Mouse (Mus musculus) intestine, postnatal 0 days (tissue): ENCODE measurements at regions not wholly inside any gene's neighbourhood (a gene's known extent, or its start where the extent isn't known, plus 50 kb on each side); places are given as distances from the start of the nearest gene placed in this dataset.

Experiments used
- ATAC-seq: fragments of 200-750 bp; cut with Nextera tagmentation; 2 replicates; pipeline ENCODE4 v1.8.0; 2017; ENCODE audit warnings: mild to moderate bottlenecking, moderate TSS enrichment, moderate library complexity
- H3K27ac ChIP-seq: fragments of 300-500 bp; sonication (generic); 2 replicates; pipeline ENCODE4 v1.5.1; 2014; ENCODE audit warnings: mild to moderate bottlenecking, low read depth, low read length, moderate library complexity
- H3K27me3 ChIP-seq: fragments of 300-500 bp; sonication (generic); replicated peaks from 2 replicates; pipeline ENCODE4 v1.6.1; 2014; ENCODE audit warnings: low read length, mixed read lengths; ENCODE audit not compliant: control insufficient read depth, insufficient read depth
- H3K36me3 ChIP-seq: fragments of 300-500 bp; sonication (generic); 2 replicates; pipeline ENCODE4 v1.6.1; 2014; ENCODE audit warnings: mild to moderate bottlenecking, moderate library complexity; ENCODE audit not compliant: control insufficient read depth, insufficient read depth
- H3K4me1 ChIP-seq: fragments of 300-500 bp; sonication (generic); replicated peaks from 2 replicates; pipeline ENCODE4 v1.6.1; 2014; ENCODE audit warnings: antibody characterized with exemption, low read length, mixed read lengths; ENCODE audit not compliant: control insufficient read depth, insufficient read depth
- H3K4me2 ChIP-seq: fragments of 300-500 bp; sonication (generic); replicated peaks from 2 replicates; pipeline ENCODE4 v1.6.1; 2014; ENCODE audit warnings: low read depth, mild to moderate bottlenecking, moderate library complexity
- H3K4me3 ChIP-seq: fragments of 300-500 bp; sonication (generic); 2 replicates; pipeline ENCODE4 v1.5.1; 2014; ENCODE audit warnings: low read depth, low read length
- H3K9ac ChIP-seq: fragments of 300-500 bp; sonication (generic); 2 replicates; pipeline ENCODE4 v1.6.1; 2014; ENCODE audit warnings: mild to moderate bottlenecking, low read depth, low read length
- H3K9me3 ChIP-seq: fragments of 300-500 bp; sonication (generic); 2 replicates; pipeline ENCODE4 v1.6.1; 2016; ENCODE audit warnings: mixed run types; ENCODE audit not compliant: control insufficient read depth
- CTCF ChIP-seq: sonication (generic); IDR thresholded peaks from 2 replicates; pipeline ENCODE4 v1.5.1; 2016; ENCODE audit warnings: low read depth, mild to moderate bottlenecking, control low read depth, antibody characterized with exemption, moderate library complexity
- WGBS: fragments of 180-500 bp; shearing (Covaris S2); extraction: QIAGEN DNeasy Blood & Tissue Kit; methylation state at CpG from one replicate; pipeline ENCODE4 v1.1.7; 2014; 5-methylcytosine and 5-hydroxymethylcytosine counted together

DNA sequence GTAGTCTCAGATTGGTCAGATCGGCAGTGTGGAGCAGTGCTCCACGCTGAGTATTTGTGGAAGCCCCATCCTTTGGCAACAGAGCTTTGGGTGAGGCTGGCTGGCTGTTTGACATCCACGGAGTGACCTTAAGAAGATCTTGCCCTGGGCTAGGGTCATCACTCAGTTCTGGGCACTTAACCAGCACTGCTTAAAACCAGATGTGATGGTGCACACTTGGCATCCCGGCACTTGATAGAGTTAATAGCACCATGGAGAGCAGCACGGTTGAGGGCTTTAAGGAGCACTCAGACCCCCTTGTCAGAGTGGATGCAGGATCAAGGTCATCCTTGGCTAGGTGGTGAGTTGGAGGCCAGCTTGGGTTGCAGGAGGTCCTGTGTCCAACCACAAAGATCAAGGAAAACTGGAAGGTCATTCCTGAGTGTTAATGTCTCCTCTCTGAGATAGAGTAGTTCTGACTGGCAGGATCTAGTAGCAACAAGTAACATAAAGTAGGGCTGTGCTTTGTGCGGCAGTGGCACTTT, 70.2 kb upstream of the Mrps10 start:
- no peaks in the 10 kb centered on the region for H3K27me3 ChIP-seq
- peaks cover 19% of the 10 kb centered on the region; the same call in 1 of the 2 replicates for H3K4me1 ChIP-seq
- TF ChIP-seq CTCF = no peak
- no peak for ATAC-seq
- H3K9ac ChIP-seq = no peak overlapping the region
- no peaks in the 10 kb centered on the region for H3K9me3 ChIP-seq
- 88% methylated on average over 6 of the region's 6 CpGs for WGBS
- H3K4me2 ChIP-seq = no peak overlapping the region
- H3K4me3 ChIP-seq = no peak overlapping the region
- H3K36me3 ChIP-seq = no peaks in the 10 kb centered on the region
- H3K27ac ChIP-seq = no peak overlapping the region

DNA sequence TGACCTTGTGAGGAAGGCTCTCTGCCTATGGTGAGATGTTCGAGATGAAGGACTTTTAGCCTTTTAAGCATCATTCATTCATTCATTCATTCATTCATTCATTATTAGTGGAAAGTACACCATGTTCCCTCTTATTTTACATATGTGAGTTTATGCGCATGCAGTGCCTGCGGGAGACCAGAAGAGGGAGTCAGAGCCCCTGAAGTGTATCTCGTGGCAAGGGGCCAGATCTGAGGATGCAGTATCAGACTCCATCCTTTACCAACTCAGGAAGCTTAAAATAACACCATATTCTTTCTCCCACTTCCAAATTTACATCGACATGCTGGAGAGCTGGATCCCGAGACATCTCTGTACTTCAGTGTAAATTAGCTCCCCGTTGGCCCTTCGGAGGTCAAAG, 70.7 kb upstream of the Mrps10 start:
- peak; percentile 54 for TF ChIP-seq CTCF
- Histone ChIP-seq H3K9me3 (no peaks in the 10 kb centered on the region), H3K4me3 (no peak overlapping the region), H3K4me2 (no peak overlapping the region), H3K27ac (no peak overlapping the region), H3K4me1 (peaks cover 20% of the 10 kb centered on the region; the same call in 1 of the 2 replicates), H3K9ac (no peak overlapping the region), H3K27me3 (no peaks in the 10 kb centered on the region), H3K36me3 (no peaks in the 10 kb centered on the region)
- 88% methylated on average over 8 of the region's 8 CpGs for WGBS
- no peak for ATAC-seq

- Histone ChIP-seq H3K9ac (no peak overlapping the region), H3K36me3 (no peaks in the 10 kb centered on the region), H3K9me3 (no peaks in the 10 kb centered on the region), H3K4me2 (no peak overlapping the region), H3K27me3 (no peaks in the 10 kb centered on the region), H3K27ac (no peak overlapping the region), H3K4me1 (peaks cover 20% of the 10 kb centered on the region; the same call in 1 of the 2 replicates), H3K4me3 (no peak overlapping the region)
- TF ChIP-seq CTCF = no peak
- 64% methylated on average over 9 of the region's 9 CpGs for WGBS
- peak; percentile 55 for ATAC-seq
Measured at GRCm38 (mm10) chr17:47296709-47297450, 71.8 kb upstream of the Mrps10 start.

GRCm38 (mm10) chr17:47295315-47296011, 73.2 kb upstream of the Mrps10 start:
- no peak for ATAC-seq
- Histone ChIP-seq H3K27ac (peak overlapping the region; percentile 1; the same call in 1 of the 2 replicates), H3K4me3 (no peak overlapping the region), H3K27me3 (no peaks in the 10 kb centered on the region), H3K9me3 (no peaks in the 10 kb centered on the region), H3K4me1 (peaks cover 20% of the 10 kb centered on the region; the same call in 1 of the 2 replicates), H3K36me3 (no peaks in the 10 kb centered on the region; the same call in 1 of the 2 replicates), H3K9ac (no peak overlapping the region), H3K4me2 (no peak overlapping the region)
- TF ChIP-seq CTCF = no peak
- WGBS = 49% methylated on average over 17 of the region's 17 CpGs

DNA sequence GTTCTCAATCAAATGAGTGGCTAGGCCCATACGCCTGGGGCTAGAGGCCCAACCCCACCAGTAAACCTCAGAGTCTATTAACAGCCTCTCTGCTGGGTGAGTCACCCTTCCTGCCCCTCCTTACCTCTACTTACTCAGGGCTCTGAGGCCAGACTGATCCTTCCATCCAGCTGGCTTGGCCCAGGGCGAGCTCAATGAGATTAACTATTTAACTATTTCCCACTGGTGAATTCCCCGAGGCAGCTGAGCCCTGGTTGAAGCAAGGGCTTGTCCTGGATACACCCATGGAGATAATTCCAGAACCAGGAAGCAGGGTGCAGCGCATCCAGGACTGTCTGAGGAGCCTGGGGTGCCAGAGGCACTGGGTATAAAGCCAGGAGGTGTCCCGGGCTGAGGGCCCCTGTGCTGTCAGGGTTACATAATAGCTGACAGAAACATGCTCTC, 74.6 kb upstream of the Mrps10 start:
- Histone ChIP-seq H3K9me3 (no peaks in the 10 kb centered on the region), H3K4me2 (no peak overlapping the region), H3K4me1 (peaks cover 20% of the 10 kb centered on the region; the same call in 1 of the 2 replicates), H3K36me3 (no peaks in the 10 kb centered on the region; the same call in 1 of the 2 replicates), H3K4me3 (no peak overlapping the region), H3K27ac (no peak overlapping the region), H3K27me3 (no peaks in the 10 kb centered on the region), H3K9ac (no peak overlapping the region)
- no peak for TF ChIP-seq CTCF
- 12% methylated on average over 5 of the region's 5 CpGs for WGBS
- peak; percentile 72 for ATAC-seq

- no peak for TF ChIP-seq CTCF
- H3K4me1 ChIP-seq = peaks cover 20% of the 10 kb centered on the region; the same call in 1 of the 2 replicates
- H3K27me3 ChIP-seq = no peaks in the 10 kb centered on the region
- H3K4me2 ChIP-seq = no peak overlapping the region
- WGBS = 93% methylated on average over 8 of the region's 8 CpGs
- H3K4me3 ChIP-seq = no peak overlapping the region
- no peaks in the 10 kb centered on the region; the same call in 1 of the 2 replicates for H3K36me3 ChIP-seq
- no peak overlapping the region for H3K9ac ChIP-seq
- no peaks in the 10 kb centered on the region for H3K9me3 ChIP-seq
- H3K27ac ChIP-seq = no peak overlapping the region; the same call in 1 of the 2 replicates
- no peak for ATAC-seq
Measured at GRCm38 (mm10) chr17:47293178-47293577, 75.5 kb upstream of the Mrps10 start.
